Mouse (Mus musculus) erythroblast, embryonic 14.5 days (primary cell): ENCODE data around the gene Llgl2.

ENCODE experiments used
- GATA1 ChIP-seq: IDR thresholded peaks from 2 replicates; pipeline ENCODE4 v1.6.1; 2012; ENCODE audit warnings: low read length, inconsistent platforms, mixed read lengths
- TAL1 ChIP-seq: IDR thresholded peaks from 3 replicates; pipeline ENCODE4 v1.6.1; 2012; ENCODE audit warnings: low read length, inconsistent platforms, mixed read lengths

DNA sequence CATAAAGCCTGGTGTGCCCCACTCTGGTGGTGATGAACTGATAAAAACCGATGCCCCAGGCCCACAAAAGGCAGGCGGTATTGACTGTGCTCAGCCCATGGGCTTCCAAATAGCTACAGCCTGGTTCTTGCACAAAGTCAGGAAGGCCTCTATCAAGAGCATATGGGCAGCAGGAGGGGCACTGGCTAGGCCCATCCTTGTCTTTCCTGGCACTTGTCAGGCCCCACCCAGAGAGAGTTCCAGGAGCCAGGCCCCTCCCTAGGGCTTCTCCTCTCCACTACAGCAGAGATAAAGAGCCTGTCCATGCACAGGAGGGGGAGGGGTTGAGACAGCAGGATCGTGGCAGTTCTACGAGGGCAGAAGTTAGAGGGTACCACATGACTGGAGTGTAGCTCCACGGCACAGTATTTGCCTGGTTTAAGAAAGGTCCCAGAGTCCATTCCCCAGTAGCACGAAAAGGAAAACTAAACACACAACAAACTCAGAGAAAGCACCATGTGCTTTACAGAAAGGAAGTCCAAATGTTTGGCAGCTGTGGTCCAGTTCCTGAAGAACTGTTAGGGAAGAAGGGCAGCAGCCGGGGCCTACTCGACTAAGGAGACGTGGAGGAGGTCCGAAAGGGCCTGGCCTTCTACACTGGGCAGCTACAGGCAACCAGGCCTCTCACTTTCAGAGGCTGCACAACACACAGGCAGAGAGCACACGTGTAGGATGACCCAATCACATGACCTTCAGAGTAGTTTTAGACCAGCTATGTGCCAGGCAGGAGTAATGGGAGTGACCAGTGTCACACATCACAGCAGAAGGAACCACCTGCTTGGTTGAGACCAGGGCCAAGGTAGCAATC is 79.8 kb downstream of the Llgl2 start:
- TF ChIP-seq GATA1 (0 out of 2 replicates have a peak, but pooled peaks have one; percentile 41), TAL1 (peak; percentile 30; the same call in 2 of the 3 replicates)
